Mouse (Mus musculus): ENCODE results near the gene Hbb-bs. TPM values are rescaled to one million over a fixed set of nuclear protein-coding genes. Genes with fewer than 3 reads are reported as not detected.

Gene Hbb-bs
- 15,930 and 21,711 TPM in 2 replicates for polyA plus RNA-seq (2015; fragmentation: Nextera tagmentation; extraction: Ambion mirVana)

GRCm38 (mm10) chr7:103827808-103828207 is at the start of gene Hbb-bs:
Gene Hbb-bs, minus strand, starts transcription at chr7:103828096.
- H3K27ac ChIP-seq (replicated peaks), result no peak within 1 kb of the TSS
- no peaks in the 10 kb centered on the region for H3K9me3 ChIP-seq
- no peak within 1 kb of the TSS for H3K9ac ChIP-seq
- H3K27me3 ChIP-seq (replicated peaks), result no peaks in the 10 kb centered on the region
- 79% methylated on average over 4 of the region's 4 CpGs for WGBS
- H3K36me3 ChIP-seq, result no peaks in the 10 kb centered on the region
- no peaks in the 10 kb centered on the region for H3K4me1 ChIP-seq
- H3K4me2 ChIP-seq, result no peak within 1 kb of the TSS
- peak; percentile 73 for ATAC-seq (ENCODE audit: extremely low read depth, insufficient number of reproducible peaks, low FRiP score, low TSS enrichment)
- no peak within 1 kb of the TSS for H3K4me3 ChIP-seq

- Histone ChIP-seq H3K9me3 (no peaks in the 10 kb centered on the region), H3K4me2 (no peak overlapping the region), H3K27me3 (replicated peaks) (no peaks in the 10 kb centered on the region), H3K4me3 (no peak overlapping the region), H3K36me3 (no peaks in the 10 kb centered on the region), H3K27ac (replicated peaks) (no peak overlapping the region), H3K4me1 (no peaks in the 10 kb centered on the region), H3K9ac (no peak overlapping the region)
- ATAC-seq (ENCODE audit: extremely low read depth, insufficient number of reproducible peaks, low FRiP score, low TSS enrichment), result no peak
- 59% methylated on average over 2 of the region's 2 CpGs for WGBS
These were observed 49.2 kb upstream of the Hbb-bs start for GRCm38 (mm10) chr7:103877093-103877492.

GRCm38 (mm10) chr7:103874451-103874850 is 46.6 kb upstream of the Hbb-bs start:
- Histone ChIP-seq H3K27me3 (replicated peaks) (no peaks in the 10 kb centered on the region), H3K9ac (no peak overlapping the region), H3K9me3 (no peaks in the 10 kb centered on the region), H3K27ac (replicated peaks) (no peak overlapping the region; the same call in 1 of the 2 replicates), H3K4me3 (no peak overlapping the region), H3K36me3 (no peaks in the 10 kb centered on the region), H3K4me1 (peaks cover 8% of the 10 kb centered on the region; the same call in 1 of the 2 replicates), H3K4me2 (no peak overlapping the region)
- no peak for ATAC-seq (ENCODE audit: extremely low read depth, insufficient number of reproducible peaks, low FRiP score, low TSS enrichment)
- WGBS, result 41% methylated on average over 5 of the region's 5 CpGs

- Histone ChIP-seq H3K36me3 (no peaks in the 10 kb centered on the region), H3K27me3 (replicated peaks) (no peaks in the 10 kb centered on the region), H3K4me1 (peaks cover 8% of the 10 kb centered on the region; the same call in 1 of the 2 replicates), H3K27ac (replicated peaks) (no peak overlapping the region), H3K4me3 (no peak overlapping the region), H3K9me3 (no peaks in the 10 kb centered on the region), H3K4me2 (peak overlapping the region; percentile 7; the same call in 1 of the 2 replicates), H3K9ac (no peak overlapping the region)
- 0% methylated on average over 1 of the region's 1 CpGs for WGBS
- ATAC-seq (ENCODE audit: extremely low read depth, insufficient number of reproducible peaks, low FRiP score, low TSS enrichment), result no peak
These were observed 45.2 kb upstream of the Hbb-bs start for GRCm38 (mm10) chr7:103873064-103873463.

- Histone ChIP-seq H3K27me3 (replicated peaks) (no peaks in the 10 kb centered on the region), H3K9me3 (no peaks in the 10 kb centered on the region), H3K4me3 (no peak overlapping the region), H3K27ac (replicated peaks) (peak overlapping the region; percentile 68), H3K9ac (no peak overlapping the region), H3K36me3 (no peaks in the 10 kb centered on the region), H3K4me1 (peaks cover 8% of the 10 kb centered on the region; the same call in 1 of the 2 replicates), H3K4me2 (peak overlapping the region; percentile 6; the same call in 1 of the 2 replicates)
- ATAC-seq (ENCODE audit: extremely low read depth, insufficient number of reproducible peaks, low FRiP score, low TSS enrichment), result peak; percentile 72
These were observed 42.8 kb upstream of the Hbb-bs start for GRCm38 (mm10) chr7:103870667-103871066.

- H3K9me3 ChIP-seq, result no peaks in the 10 kb centered on the region
- ATAC-seq (ENCODE audit: extremely low read depth, insufficient number of reproducible peaks, low FRiP score, low TSS enrichment), result peak; percentile 43; the same call in 1 of the 2 replicates
- peak overlapping the region; percentile 63 for H3K27ac ChIP-seq (replicated peaks)
- H3K4me3 ChIP-seq, result no peak overlapping the region
- no peaks in the 10 kb centered on the region for H3K27me3 ChIP-seq (replicated peaks)
- peak overlapping the region; percentile 24; the same call in 1 of the 2 replicates for H3K4me2 ChIP-seq
- peaks cover 10% of the 10 kb centered on the region; the same call in 1 of the 2 replicates for H3K4me1 ChIP-seq
- H3K9ac ChIP-seq, result no peak overlapping the region
- H3K36me3 ChIP-seq, result no peaks in the 10 kb centered on the region
These were observed 37.8 kb upstream of the Hbb-bs start for GRCm38 (mm10) chr7:103865716-103866115.

GRCm38 (mm10) chr7:103861531-103861930 is 33.6 kb upstream of the Hbb-bs start:
- Histone ChIP-seq H3K27me3 (replicated peaks) (no peaks in the 10 kb centered on the region), H3K9ac (no peak overlapping the region), H3K9me3 (no peaks in the 10 kb centered on the region), H3K36me3 (no peaks in the 10 kb centered on the region), H3K27ac (replicated peaks) (peak overlapping the region; percentile 64), H3K4me1 (0 out of 2 replicates have a peak, but pooled peaks cover 10% of the 10 kb centered on the region), H3K4me2 (no peak overlapping the region; the same call in 1 of the 2 replicates), H3K4me3 (no peak overlapping the region)
- no peak for ATAC-seq (ENCODE audit: extremely low read depth, insufficient number of reproducible peaks, low FRiP score, low TSS enrichment)
- 78% methylated on average over 3 of the region's 3 CpGs for WGBS

- Histone ChIP-seq H3K4me1 (0 out of 2 replicates have a peak, but pooled peaks cover 10% of the 10 kb centered on the region), H3K9me3 (no peaks in the 10 kb centered on the region), H3K27ac (replicated peaks) (peak overlapping the region; percentile 64; the same call in 1 of the 2 replicates), H3K27me3 (replicated peaks) (no peaks in the 10 kb centered on the region), H3K4me2 (no peak overlapping the region), H3K36me3 (no peaks in the 10 kb centered on the region), H3K9ac (no peak overlapping the region), H3K4me3 (no peak overlapping the region)
- ATAC-seq (ENCODE audit: extremely low read depth, insufficient number of reproducible peaks, low FRiP score, low TSS enrichment), result peak; percentile 91
- WGBS, result 52% methylated on average over 1 of the region's 1 CpGs
These were observed 33.0 kb upstream of the Hbb-bs start for GRCm38 (mm10) chr7:103860855-103861254.

- H3K27ac ChIP-seq (replicated peaks), result peak overlapping the region; percentile 61
- ATAC-seq (ENCODE audit: extremely low read depth, insufficient number of reproducible peaks, low FRiP score, low TSS enrichment), result peak; percentile 87
These were observed 31.2 kb upstream of the Hbb-bs start for GRCm38 (mm10) chr7:103859076-103859475.

GRCm38 (mm10) chr7:103854669-103855068 is 26.8 kb upstream of the Hbb-bs start:
- WGBS, result 58% methylated on average over 1 of the region's 1 CpGs
- H3K9ac ChIP-seq, result no peak overlapping the region
- peak overlapping the region; percentile 9; the same call in 1 of the 2 replicates for H3K4me2 ChIP-seq
- H3K36me3 ChIP-seq, result no peaks in the 10 kb centered on the region
- ATAC-seq (ENCODE audit: extremely low read depth, insufficient number of reproducible peaks, low FRiP score, low TSS enrichment), result no peak
- no peak overlapping the region for H3K4me3 ChIP-seq
- no peaks in the 10 kb centered on the region for H3K9me3 ChIP-seq
- no peaks in the 10 kb centered on the region for H3K27me3 ChIP-seq (replicated peaks)
- 0 out of 2 replicates have a peak, but pooled peaks cover 7% of the 10 kb centered on the region for H3K4me1 ChIP-seq
- peak overlapping the region; percentile 28; the same call in 1 of the 2 replicates for H3K27ac ChIP-seq (replicated peaks)

More at GRCm38 (mm10) chr7:103859076-103859475, 31.2 kb upstream of the Hbb-bs start:
- Histone ChIP-seq H3K4me3 (no peak overlapping the region), H3K27me3 (replicated peaks) (no peaks in the 10 kb centered on the region), H3K9ac (no peak overlapping the region), H3K4me1 (0 out of 2 replicates have a peak, but pooled peaks cover 10% of the 10 kb centered on the region), H3K36me3 (no peaks in the 10 kb centered on the region), H3K9me3 (no peaks in the 10 kb centered on the region), H3K4me2 (peak overlapping the region; percentile 22; the same call in 1 of the 2 replicates)
- WGBS, result 10% methylated on average over 2 of the region's 2 CpGs

GRCm38 (mm10) chr7:103853090-103853489 is 25.2 kb upstream of the Hbb-bs start, which contains the start of gene Hbb-y:
Gene Hbb-y, minus strand, starts transcription at chr7:103853216.
- WGBS, result 56% methylated on average over 2 of the region's 2 CpGs
- Histone ChIP-seq H3K9me3 (no peaks in the 10 kb centered on the region), H3K27ac (replicated peaks) (peak within 1 kb of the TSS; percentile 62), H3K4me1 (no peaks in the 10 kb centered on the region), H3K4me2 (peak within 1 kb of the TSS; percentile 37), H3K27me3 (replicated peaks) (no peaks in the 10 kb centered on the region), H3K36me3 (no peaks in the 10 kb centered on the region), H3K9ac (no peak within 1 kb of the TSS), H3K4me3 (peak within 1 kb of the TSS; percentile 32)
- peak; percentile 64 for ATAC-seq (ENCODE audit: extremely low read depth, insufficient number of reproducible peaks, low FRiP score, low TSS enrichment)
